Mouse (Mus musculus) natural killer cell, adult 2 months (primary cell): ENCODE results near the gene Adra2a.

Source experiments
- DNase-seq, 2 experiments: peaks; one replicate each; pipeline ENCODE4 v3.0.0; 2022; ENCODE audit warnings: low spot score in 2 of 2

Adra2a gene

DNA sequence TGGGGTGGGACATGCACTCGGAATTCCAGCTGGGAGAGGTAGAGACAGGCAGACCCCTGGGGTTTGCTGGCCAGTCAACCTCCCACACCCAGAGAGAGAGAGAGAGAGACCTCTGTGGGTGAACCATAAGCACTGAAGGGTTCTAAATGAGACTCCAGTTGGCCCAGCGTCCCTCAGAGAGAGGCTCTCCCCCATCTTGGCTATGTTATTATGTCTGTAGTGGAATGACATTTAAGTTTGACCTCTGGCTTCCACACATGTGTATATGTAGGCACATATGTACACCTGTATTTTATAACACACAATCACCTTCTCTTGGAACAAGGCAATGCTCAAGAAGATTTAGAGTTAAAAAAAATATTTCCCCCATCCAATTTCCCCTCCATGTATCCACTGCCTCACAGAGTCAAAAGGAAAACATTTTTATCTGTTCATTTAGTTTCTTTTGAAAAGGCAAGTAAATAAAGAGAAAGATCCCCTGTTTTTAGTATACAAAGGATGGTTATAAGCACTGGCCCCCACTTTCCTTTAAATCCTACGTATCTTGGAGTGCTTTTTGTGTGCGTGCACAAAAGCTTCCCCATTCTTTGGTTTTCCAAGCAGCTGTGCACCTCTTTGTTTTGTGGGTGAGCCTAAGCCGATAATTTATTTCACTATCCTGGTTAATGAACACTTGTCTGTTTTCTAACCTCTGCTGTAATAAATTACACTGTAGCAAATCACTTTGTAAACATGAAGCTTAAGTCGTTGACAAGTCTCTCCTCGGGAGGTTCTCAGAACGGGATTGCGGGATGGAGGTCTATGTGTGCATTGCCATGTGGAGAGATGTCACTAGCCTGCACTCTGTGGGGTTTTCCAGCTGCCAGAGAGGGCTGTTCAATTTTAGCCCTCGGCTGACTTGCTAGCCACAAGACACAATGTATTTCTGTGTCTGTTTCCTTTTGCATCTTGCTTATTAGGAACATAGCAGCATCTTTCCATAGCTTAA lies 32.7 kb downstream of the Adra2a start:
- DNase-seq: no peak

DNA sequence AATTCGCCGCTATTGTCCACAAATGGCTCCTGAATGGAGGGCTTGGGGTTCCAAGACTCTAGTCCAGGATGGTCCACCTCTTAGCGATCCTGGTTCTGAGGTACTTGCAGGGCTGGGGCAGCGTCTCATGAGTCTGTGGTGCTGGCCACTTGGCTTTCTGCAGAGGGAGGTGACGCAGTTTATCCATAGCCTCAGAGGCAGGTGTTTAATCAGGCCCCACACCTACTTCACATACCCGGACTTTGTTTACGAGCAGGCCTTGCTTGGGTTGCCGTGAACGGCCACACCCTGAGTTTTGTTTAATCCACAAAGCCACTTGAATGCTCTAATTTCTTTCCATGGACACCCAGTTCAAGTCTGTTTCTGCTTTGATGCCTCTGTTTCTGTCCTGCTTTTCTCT lies 37.4 kb downstream of the Adra2a start:
- DNase-seq: no peak

DNA sequence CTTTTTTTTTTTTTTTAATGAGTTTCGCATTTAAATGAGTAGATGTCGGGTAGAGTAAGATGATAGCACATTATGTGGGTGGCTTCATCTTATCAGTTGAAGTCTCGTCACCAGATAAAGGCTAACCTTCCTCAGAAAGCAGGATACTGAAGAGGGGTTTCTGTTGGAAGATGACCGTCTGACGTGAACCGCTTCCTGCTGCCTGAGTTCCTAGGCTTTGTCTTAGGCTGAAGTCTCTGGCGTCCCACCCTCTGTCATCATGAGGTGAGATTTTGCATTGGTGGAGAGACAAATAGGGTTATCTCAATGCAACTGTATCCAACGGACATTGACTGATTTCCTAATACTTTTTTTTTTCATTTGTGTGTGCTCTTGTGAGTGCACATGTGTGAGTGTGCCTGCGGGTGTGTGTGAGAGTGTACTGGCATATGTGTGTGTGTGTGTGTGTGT lies 37.8 kb downstream of the Adra2a start:
- DNase-seq: no peak

DNA sequence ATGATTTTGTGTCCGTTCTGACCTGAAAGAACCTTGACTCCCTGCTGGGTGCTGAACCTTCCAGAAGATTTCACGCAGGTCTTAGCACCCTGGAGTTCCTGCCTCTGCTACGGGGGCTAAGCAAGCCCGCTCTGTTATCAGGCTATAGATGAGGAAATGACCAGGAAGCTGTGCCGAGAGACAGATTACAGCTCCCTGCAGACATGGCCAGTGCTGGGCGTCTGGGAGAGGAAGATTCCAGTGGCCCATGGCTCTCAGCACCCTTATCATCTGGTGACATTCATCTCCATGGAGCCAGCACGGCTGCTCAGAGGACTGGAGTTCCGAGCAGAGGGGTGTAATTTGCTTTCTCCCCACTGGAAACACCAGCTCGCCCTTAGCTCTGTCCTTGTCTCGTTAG lies 43.4 kb downstream of the Adra2a start:
- DNase-seq: no peak

DNA sequence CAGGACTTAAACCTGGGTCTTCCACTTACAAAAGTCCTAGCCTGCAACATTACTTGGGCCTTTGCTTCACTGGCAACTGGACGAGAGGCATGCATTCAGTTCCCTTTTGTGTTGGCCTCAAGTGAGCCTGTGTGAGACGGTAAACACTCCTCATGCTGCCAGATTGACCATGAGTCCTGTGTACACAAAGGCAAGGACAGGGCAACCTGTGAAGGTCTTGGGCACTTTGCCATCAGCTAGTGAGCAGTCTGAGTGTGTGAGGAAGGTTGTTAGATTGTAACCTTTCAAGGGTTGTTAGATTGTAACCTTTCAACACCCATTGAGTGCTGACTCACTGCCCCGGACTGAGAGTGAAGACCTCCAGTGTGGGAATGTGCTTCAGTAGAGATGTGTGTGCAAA lies 49.6 kb downstream of the Adra2a start:
- no peak for DNase-seq

DNA sequence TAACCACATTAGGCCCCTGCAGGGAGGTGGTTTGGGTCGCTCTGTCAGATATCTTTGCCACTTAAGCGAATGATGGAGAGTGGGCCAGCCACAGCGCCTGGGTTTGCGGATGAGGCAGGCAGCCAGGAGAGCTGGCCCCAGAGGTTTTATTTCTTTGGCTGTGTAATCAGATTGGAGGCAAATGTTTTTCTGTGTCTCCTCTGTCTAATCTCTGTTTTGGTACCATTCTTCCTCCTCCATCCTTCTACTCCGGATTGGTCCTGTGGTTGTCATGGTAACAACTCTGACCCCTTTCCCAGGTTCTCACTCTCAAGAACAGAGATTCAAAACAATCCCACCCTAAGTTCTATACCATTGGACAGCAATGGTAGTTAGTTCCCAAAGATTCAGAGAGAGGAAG lies 51.8 kb downstream of the Adra2a start:
- DNase-seq: no peak

DNA sequence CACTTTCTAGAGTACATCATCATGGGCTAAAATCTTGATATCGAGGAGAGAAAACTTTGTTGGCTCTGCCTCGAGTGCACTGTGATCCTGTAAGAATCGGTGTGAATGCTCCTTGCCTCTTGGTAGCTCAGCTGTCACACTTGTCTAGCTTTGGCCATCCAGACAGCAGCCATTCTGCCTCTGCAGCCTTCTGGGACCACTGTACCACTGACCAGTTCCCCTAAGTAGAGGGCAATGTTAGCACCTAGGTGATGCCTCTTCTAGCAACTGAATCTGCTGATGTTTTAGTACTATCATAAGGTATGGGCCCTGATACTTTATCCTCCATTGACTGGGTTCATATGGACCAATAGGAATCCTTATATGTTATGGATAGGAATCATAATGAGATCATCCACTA lies 54.4 kb downstream of the Adra2a start:
- no peak for DNase-seq
